Mouse (Mus musculus): ENCODE measurements around the gene Gm33543.

Gene Gm33543

GRCm38 (mm10) chr10:95836530-95837264, 6.0 kb downstream of the Gm33543 start:
- no peak for DNase-seq (ENCODE audit: low spot score in 2 of 2)

DNA sequence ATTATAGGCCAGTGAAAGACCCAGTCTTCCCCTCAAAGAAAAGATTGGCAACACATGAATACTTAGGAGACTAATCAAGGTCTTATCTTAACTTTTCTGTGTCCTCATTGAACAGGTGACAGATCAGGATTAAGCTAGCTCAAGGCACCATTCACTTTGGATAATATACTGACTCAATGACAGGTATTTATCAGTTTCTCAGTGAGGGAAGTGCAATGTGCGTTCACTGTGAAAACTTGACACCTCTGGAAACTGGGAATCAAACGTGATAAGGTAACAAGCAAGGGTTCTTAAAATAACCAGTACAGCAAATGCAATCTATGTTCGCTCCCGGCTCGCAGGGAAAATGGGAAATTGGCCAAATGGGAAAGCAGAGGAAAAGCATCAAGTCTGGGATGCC, 11.8 kb downstream of the Gm33543 start:
- no peak for DNase-seq (ENCODE audit: low spot score in 2 of 2)

DNA sequence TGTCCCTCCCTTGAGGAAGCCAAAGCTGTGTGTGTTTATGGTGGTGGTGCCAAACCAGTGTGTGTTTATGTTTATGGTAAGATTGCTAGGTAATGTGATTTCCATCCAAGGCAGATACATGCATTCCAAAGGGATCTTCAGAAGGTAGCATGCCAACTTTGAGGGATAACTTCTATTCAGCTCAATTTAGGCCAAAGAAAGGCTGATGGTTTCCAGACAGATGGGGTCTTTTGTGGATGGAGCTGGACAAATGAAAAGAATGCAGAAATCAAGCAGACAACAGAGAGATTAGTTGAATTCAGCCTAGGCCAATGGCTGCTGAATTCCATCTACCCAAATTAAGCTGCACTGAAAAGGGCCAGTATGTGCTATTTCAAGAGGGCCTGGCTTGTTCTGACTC, 13.3 kb downstream of the Gm33543 start:
- no peak for DNase-seq (ENCODE audit: low spot score in 2 of 2)

- no peak for DNase-seq (ENCODE audit: low spot score in 2 of 2)
Measured at GRCm38 (mm10) chr10:95828374-95828773, 14.4 kb downstream of the Gm33543 start.

- no peak for DNase-seq (ENCODE audit: low spot score in 2 of 2)
Measured at GRCm38 (mm10) chr10:95825651-95826050, 17.1 kb downstream of the Gm33543 start.

DNA sequence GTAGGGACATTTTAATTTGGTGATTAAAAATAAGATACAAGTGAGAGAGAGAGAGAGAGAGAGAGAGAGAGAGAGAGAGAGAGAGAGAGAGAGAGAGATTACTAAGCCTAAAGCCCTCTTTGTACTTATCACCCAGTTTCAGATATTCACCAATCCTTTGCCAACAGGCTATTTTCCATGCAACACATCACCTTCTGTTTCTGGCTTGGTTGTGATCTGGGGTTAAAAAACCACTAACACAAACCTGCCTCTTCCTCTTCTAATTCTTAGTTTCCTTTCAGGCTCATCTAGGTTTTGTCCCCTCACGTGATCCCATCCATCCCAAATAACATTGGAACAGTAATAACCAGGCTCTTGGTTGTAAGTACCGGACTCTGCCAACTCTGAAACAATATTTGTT, 24.2 kb downstream of the Gm33543 start:
- no peak for DNase-seq (ENCODE audit: low spot score in 2 of 2)

DNA sequence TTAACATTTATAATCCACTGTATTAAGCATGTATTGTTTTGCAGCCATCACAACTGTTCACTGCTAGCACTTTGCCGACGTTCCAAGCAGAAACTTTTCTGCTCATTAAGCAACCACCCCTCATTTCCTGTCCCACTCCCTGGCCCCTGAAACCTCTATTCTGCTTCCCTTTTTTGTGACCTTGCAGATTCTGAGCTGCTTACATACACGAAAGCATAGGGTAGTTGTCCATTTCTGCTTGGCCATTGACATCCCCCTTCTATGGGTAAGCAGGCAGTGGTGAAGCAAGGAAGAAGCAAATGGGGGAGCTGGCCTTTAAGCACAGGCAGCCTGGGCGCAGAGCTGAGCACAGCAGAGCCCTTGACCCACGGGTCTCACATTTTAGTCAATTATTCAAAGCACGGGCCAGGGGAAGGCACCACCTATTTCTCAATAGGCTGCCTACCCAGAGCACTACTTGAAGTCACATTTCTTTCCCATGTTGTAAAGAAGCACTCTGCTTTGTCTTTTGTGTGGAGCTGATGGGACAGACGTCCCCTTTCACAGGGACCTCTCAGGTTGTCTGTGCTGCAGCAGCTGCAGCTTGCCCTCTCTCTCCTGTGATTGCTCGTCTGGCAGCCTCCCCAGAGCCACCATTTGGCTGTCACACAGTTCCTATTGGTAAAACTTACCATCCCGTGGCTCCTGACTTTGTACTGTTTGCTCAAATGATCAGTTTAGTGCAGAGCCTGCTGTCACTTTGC, 25.1 kb downstream of the Gm33543 start:
- DNase-seq (ENCODE audit: low spot score in 2 of 2) = no peak

DNA sequence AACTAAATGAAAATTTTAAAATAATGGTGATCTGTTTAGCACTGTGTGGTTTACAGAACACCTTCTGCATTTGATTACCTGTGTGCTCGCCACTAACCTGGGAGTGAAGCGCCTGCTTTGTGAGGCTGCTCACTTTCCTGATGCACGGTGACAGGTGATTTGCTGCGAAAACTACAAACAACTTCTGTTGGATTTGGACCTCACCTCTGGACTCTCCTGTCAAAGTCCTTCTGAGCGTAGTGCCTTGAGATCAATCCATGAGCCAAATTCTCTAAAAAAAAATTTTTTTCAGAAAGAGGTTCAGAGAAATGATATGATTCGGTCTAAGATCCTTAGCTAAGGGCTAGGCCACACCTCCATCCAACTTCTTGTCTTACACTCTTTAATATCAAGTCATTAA, 28.4 kb downstream of the Gm33543 start:
- no peak for DNase-seq (ENCODE audit: low spot score in 2 of 2)

DNA sequence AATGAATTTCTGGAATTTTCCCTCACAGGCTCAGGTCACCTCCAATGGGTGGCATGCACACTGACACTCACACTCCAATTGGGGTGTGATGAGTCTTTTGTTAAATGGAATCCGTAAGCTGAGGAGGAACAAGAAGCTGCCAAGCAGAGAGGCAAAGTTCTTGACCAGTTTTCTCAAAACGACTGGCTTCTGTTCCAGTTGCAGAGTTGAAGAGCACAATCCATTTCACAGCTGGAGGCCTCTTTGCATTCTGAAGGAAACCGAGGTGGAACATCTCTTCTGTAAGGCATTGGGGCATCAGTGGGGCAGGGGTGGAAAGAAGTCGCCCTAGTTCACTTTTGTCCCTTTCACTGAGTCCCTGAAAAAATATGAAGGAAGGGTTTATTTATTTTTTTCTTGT, 30.9 kb downstream of the Gm33543 start:
- no peak for DNase-seq (ENCODE audit: low spot score in 2 of 2)

DNA sequence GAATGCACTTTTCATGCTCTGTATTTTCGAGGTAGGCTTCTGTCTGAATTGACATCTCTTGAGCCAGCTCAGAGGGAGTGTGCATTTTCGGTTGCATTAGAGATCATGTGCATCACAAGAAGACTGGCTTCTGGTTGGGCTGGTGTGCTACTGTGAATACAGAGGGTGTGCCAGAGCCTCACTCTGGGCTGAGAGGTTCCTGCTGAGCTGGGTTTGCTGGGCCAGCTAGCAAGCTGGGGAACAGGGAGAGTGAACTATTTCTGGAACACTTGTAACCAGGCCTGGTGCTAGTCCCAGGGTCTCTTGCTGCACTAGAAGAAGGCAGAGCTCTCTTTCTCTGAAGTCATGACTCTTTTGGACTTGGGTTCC, 41.3 kb downstream of the Gm33543 start:
- no peak for DNase-seq (ENCODE audit: low spot score in 2 of 2)

- DNase-seq (ENCODE audit: low spot score in 2 of 2) = no peak
Measured at GRCm38 (mm10) chr10:95800693-95801442, 41.9 kb downstream of the Gm33543 start.

GRCm38 (mm10) chr10:95797645-95798395, 44.9 kb downstream of the Gm33543 start:
- no peak for DNase-seq (ENCODE audit: low spot score in 2 of 2)

- DNase-seq (ENCODE audit: low spot score in 2 of 2) = no peak
Measured at GRCm38 (mm10) chr10:95795500-95795899, 47.2 kb downstream of the Gm33543 start.

- DNase-seq (ENCODE audit: low spot score in 2 of 2) = no peak
Measured at GRCm38 (mm10) chr10:95794706-95795105, 48.0 kb downstream of the Gm33543 start.

DNA sequence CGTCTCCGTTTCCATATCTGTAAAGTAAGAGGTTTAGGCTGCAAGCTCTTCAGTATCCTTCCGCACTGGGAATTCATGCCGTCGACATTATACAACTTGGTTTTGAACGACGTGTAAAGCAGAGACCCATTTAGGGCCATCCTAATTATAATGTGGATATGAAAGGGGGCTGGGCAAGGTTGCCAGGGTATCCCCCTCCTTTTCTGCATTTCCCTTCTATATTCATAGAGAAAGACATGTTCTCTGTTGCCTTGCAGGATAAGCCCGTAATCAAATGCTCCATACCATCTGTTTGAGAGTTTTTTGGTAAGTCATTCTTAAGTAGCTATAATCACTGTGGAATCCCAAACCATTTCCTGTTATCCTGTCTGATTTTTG, 51.3 kb downstream of the Gm33543 start:
- no peak for DNase-seq (ENCODE audit: low spot score in 2 of 2)

GRCm38 (mm10) chr10:95790771-95791426, 51.8 kb downstream of the Gm33543 start:
- DNase-seq (ENCODE audit: low spot score in 2 of 2) = no peak

GRCm38 (mm10) chr10:95787176-95787575, 55.6 kb downstream of the Gm33543 start:
- no peak for DNase-seq (ENCODE audit: low spot score in 2 of 2)

- DNase-seq (ENCODE audit: low spot score in 2 of 2) = no peak
Measured at GRCm38 (mm10) chr10:95784837-95785236, 57.9 kb downstream of the Gm33543 start.

- DNase-seq (ENCODE audit: low spot score in 2 of 2) = no peak
Measured at GRCm38 (mm10) chr10:95780881-95781600, 61.7 kb downstream of the Gm33543 start.

DNA sequence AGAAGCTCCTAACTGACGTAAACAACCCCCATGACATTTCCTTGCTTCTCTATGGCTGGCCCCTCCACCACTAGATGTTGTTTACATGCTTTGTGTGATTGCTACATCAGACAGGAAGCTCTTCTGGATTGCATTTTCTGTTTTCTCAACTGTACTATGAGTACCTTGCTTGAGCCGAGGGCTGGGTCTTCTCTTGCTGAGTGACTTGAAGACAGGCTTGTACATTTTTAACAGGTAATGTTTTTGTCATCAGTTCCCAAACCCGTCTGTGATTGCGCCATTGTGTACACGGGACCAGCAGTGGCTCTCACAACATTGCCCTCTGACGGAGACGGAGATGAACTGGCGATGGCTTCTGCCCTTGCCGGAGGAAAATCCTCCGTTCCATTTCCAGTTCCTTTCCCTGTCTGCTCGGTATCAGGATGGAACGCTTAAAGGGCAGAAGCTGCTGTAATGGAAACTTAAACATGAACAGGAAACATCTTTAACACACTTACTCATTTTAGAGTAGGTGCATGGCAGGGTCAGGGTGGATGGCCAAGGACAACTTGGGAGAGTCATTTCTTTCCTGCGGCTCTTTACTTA, 62.8 kb downstream of the Gm33543 start:
- no peak for DNase-seq (ENCODE audit: low spot score in 2 of 2)
